Mouse (Mus musculus) G1E (cell line): ENCODE results near the gene Syt5.

Source experiments
- CTCF ChIP-seq: IDR thresholded peaks from 2 replicates; pipeline ENCODE4 v1.5.1; 2012; ENCODE audit warnings: low read depth, low read length, inconsistent platforms, mixed read lengths
- POLR2AphosphoS5 ChIP-seq: IDR thresholded peaks from 2 replicates; pipeline ENCODE4 v1.6.1; 2012; ENCODE audit warnings: low read depth, low read length, inconsistent platforms; ENCODE audit not compliant: insufficient replicate concordance

DNA sequence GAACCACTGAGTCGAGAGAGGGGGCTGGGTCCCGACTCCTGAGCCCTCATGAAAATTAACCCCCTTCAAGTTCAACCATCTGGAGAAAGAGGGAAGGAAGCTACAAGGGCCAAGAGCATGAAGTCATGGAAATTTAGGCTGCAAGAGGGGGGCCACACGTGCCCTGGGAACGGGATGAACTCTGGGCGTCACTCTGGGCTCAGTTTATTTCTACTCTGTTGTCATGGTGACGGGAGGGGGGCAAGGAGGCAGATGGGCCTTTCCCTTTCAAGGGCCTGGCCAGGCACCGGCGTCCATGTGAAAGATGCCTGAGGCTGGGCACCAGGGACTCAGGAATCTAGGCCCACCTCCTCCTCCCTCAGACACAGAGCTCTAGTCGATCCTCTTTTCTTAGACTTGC lies 49.1 kb downstream of the Syt5 start:
- TF ChIP-seq CTCF = no peak
- TF ChIP-seq POLR2AphosphoS5 = no peak
